Mouse (Mus musculus) embryonic facial prominence, embryonic 12.5 days (tissue): ENCODE data around the gene Grik4. TPM values are rescaled to one million over a fixed set of nuclear protein-coding genes. Genes with fewer than 3 reads are reported as not detected.

Experiments
- ATAC-seq: fragments of 200-750 bp; cut with Nextera tagmentation; 2 replicates; pipeline ENCODE4 v1.8.0; 2017; ENCODE audit not compliant: insufficient number of reproducible peaks, insufficient read depth, low FRiP score, low TSS enrichment
- H3K27ac ChIP-seq: fragments of 300-500 bp; sonication (generic); 2 replicates; pipeline ENCODE4 v1.5.1; 2016; ENCODE audit warnings: mild to moderate bottlenecking
- H3K27me3 ChIP-seq: fragments of 300-500 bp; sonication (generic); 2 replicates; pipeline ENCODE4 v1.6.1; 2016; ENCODE audit warnings: mild to moderate bottlenecking, moderate library complexity
- H3K36me3 ChIP-seq: fragments of 300-500 bp; sonication (generic); 2 replicates; pipeline ENCODE4 v1.6.1; 2016; ENCODE audit warnings: mild to moderate bottlenecking
- H3K4me1 ChIP-seq: fragments of 300-500 bp; sonication (generic); 2 replicates; pipeline ENCODE4 v1.6.1; 2016
- H3K4me2 ChIP-seq: fragments of 300-500 bp; sonication (generic); replicated peaks from 2 replicates; pipeline ENCODE4 v1.6.1; 2016; ENCODE audit warnings: mild to moderate bottlenecking, moderate library complexity
- H3K4me3 ChIP-seq: fragments of 300-500 bp; sonication (generic); 2 replicates; pipeline ENCODE4 v1.5.1; 2016; ENCODE audit warnings: mild to moderate bottlenecking
- H3K9ac ChIP-seq: fragments of 300-500 bp; sonication (generic); 2 replicates; pipeline ENCODE4 v1.6.1; 2016; ENCODE audit warnings: mild to moderate bottlenecking, moderate library complexity
- H3K9me3 ChIP-seq: fragments of 300-500 bp; sonication (generic); 2 replicates; pipeline ENCODE4 v1.6.1; 2016; ENCODE audit warnings: mild to moderate bottlenecking, moderate library complexity
- WGBS: fragments of 180-500 bp; shearing (Covaris S2); methylation state at CpG from one replicate; pipeline ENCODE4 v1.1.7; 2016; 5-methylcytosine and 5-hydroxymethylcytosine counted together
- polyA plus RNA-seq: library from polyadenylated mRNA; unstranded; fragments of >200 nt; fragmentation: Nextera tagmentation; extraction: Ambion mirVana; gene quantifications from 2 replicates; pipeline ENCODE4 v1.2.1, GENCODE M21; 2016

Grik4 gene
- polyA plus RNA-seq, 1 experiment from 2014 or later, result 3.8 TPM

DNA sequence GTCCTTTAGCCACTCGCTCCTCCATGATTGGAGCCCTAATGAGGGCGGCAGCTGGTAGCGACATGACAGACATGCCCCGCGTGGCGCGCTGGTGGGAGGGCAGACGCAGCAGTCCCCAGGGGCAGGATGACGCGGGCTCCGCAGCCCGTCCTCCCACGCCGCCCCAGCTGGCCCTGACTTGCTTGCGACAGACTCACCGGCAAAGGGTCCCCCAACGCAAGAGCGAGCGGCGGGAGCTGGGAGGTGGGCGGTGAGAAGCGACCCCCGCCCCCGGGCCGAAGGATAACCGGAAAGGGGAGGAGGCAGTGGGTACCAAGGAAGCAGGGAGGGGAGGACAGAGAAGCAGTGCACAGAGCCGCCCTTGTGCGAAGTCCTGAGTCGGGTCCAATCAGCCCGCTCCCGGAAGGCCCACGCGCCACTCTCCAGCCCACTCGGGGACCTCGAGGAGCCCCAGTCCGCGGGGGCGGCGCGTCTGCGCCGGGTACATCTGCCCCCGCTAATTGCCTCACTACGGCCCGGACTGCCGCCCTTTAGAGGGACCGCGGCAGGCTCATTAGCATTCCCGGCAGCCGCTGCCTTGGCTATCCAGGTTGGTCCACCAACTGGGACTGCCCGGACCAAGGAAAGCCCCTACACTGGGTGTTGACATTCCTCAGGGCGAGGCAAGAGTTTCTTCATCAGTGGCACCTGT, 46.8 kb downstream of the Grik4 start:
- Histone ChIP-seq H3K9ac (peak overlapping the region; percentile 48), H3K27me3 (peaks cover 33% of the 10 kb centered on the region), H3K27ac (no peak overlapping the region), H3K4me3 (peak overlapping the region; percentile 50), H3K36me3 (no peaks in the 10 kb centered on the region), H3K9me3 (no peaks in the 10 kb centered on the region), H3K4me2 (peak overlapping the region; percentile 99), H3K4me1 (peaks cover 28% of the 10 kb centered on the region)
- peak; percentile 68 for ATAC-seq
- WGBS, result under 1% methylated on average over 52 of the region's 52 CpGs

DNA sequence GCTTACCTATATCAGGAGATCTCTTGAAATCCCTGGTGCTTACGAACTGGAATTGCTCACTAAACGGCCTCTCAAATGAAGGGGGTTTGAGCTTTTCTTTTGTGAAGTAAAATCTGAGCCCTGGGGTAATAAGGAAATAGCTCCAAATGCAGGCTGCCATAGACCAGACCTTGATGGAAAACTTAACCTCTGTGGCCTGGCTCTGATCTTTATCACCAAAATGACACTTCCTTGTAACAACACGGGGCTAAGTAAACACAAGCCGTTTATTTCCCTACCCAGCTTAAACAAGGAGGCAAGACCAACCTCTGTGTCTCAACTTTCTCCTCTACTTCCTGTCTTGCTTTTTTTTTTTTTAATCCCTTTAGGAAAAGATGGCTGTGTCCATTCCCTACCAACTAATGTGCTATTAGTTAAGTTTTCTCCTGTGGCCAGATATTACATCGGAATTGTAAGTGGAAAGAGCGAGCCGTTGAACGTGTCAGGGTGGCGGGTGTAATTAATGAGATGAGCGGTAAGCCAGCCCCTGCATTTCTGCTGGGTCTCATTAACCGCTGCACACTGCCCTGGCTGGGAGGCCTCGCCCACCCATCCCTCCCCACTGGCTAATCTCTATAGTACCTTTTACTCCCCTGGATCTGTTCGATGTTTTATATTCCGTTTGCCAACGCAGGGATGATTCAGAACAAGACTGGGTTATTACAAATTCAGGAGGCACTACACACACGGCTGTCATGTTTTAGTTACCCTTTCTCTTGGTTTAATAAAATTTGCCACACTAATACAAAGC, 47.7 kb downstream of the Grik4 start:
- no peak overlapping the region for H3K9ac ChIP-seq
- no peak for ATAC-seq
- H3K9me3 ChIP-seq, result no peaks in the 10 kb centered on the region
- H3K4me1 ChIP-seq, result peaks cover 23% of the 10 kb centered on the region
- peaks cover 29% of the 10 kb centered on the region for H3K27me3 ChIP-seq
- no peaks in the 10 kb centered on the region for H3K36me3 ChIP-seq
- 4% methylated on average over 16 of the region's 16 CpGs for WGBS
- peak overlapping the region; percentile 99 for H3K4me2 ChIP-seq
- H3K4me3 ChIP-seq, result peak overlapping the region; percentile 50
- no peak overlapping the region for H3K27ac ChIP-seq

DNA sequence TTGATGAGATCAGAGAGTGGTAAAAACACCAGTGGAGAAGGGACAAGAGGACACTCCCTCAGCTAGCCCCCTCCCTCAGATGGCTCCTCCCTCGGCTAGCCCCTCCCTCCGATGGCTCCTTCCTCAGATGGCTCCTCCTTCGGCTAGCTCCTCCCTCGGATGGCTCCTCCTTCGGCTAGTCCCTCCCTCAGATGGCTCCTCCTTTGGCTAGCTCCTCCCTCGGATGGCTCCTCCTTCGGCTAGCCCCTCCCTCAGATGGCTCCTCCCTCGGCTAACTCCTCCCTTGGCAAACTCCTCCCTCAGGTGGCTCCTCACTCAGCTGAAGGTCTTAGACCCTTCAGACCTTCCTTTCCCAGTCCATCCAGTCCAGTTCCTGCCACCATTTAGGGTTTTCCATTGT, 51.5 kb downstream of the Grik4 start:
- no peaks in the 10 kb centered on the region for H3K9me3 ChIP-seq
- no peaks in the 10 kb centered on the region for H3K36me3 ChIP-seq
- peaks cover 12% of the 10 kb centered on the region for H3K27me3 ChIP-seq
- no peak overlapping the region for H3K9ac ChIP-seq
- WGBS, result 81% methylated on average over 8 of the region's 8 CpGs
- no peak overlapping the region for H3K4me2 ChIP-seq
- ATAC-seq, result no peak
- no peak overlapping the region for H3K4me3 ChIP-seq
- no peak overlapping the region for H3K27ac ChIP-seq
- H3K4me1 ChIP-seq, result peaks cover 20% of the 10 kb centered on the region

DNA sequence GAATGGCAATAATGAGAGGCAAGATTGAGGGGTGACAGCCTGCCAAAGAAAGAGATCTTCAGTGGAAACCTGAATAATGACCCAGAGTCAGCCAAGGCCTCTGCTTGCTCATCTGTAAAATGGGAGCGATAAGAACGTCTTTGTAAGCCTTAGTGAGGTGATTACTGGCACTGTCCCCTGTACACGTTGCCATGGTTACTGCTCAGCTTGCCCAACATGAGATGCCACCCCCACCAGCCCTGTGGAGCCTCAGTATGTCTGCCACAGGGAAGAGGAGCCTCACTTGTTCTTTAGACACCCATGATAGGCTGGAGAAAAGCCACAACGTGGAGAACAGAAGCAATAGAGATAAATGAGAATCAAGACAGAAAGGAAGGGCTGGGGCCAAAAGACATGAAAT, 56.4 kb downstream of the Grik4 start:
- peaks cover 20% of the 10 kb centered on the region; the same call in 1 of the 2 replicates for H3K4me1 ChIP-seq
- no peak overlapping the region for H3K27ac ChIP-seq
- H3K4me2 ChIP-seq, result no peak overlapping the region
- ATAC-seq, result no peak
- H3K4me3 ChIP-seq, result no peak overlapping the region
- H3K9me3 ChIP-seq, result no peaks in the 10 kb centered on the region
- no peak overlapping the region for H3K9ac ChIP-seq
- 0 out of 2 replicates have a peak, but pooled peaks cover 2% of the 10 kb centered on the region for H3K27me3 ChIP-seq
- WGBS, result 81% methylated on average over 4 of the region's 4 CpGs
- H3K36me3 ChIP-seq, result no peaks in the 10 kb centered on the region

DNA sequence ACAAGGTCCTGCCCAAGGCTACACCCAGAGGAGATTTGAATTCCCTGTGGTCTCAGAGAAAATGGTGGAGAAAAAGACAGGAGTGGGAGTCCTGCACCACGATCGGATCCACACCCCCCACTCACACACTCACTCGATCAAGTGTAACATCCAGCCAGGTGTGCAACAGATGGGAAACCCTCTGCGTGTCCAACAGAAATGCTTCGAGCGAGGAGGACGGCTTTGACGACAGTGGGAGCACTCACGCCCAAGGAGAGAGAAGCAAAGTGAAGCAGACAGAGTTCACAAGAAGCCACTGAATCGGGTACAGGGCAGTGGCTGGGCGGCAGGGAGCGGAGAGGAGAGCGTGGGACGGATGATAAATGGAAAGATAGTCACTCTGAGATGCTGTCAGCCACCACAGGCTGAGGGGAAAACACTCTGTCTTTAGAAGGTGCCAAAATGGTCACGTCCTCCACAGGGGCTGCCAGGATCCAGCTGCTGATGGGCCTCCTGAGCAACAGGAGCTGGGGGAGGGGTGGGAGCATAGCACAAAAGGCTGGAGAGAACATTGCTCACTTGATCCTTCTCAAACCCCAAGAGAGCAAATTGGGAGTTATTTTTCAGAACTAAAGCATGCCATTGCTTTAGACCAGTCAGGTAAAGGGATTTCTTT, 58.1 kb downstream of the Grik4 start:
- no peak for ATAC-seq
- Histone ChIP-seq H3K36me3 (no peaks in the 10 kb centered on the region), H3K9me3 (no peaks in the 10 kb centered on the region), H3K27ac (no peak overlapping the region), H3K4me1 (peaks cover 20% of the 10 kb centered on the region; the same call in 1 of the 2 replicates), H3K27me3 (no peaks in the 10 kb centered on the region), H3K9ac (no peak overlapping the region), H3K4me3 (no peak overlapping the region), H3K4me2 (no peak overlapping the region)
- 54% methylated on average over 15 of the region's 15 CpGs for WGBS

DNA sequence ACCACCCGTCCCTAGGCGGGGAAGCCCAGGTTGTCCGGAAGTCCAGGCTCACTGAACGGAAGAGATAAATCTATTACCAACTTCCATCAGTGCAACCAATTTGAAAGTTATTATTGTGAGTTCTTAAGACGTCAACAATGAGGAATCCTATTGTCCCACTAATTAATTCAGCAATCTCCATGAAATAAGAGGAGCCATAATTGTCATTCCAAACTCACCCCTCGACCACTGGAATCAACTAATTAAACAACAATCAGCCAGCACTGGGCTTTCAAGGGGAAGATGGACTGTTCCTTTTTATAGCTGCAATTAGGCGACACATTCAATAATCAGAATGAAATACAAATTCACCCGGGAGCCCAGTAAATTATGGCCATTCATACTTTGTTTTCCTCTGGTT, 58.7 kb downstream of the Grik4 start:
- H3K4me3 ChIP-seq, result no peak overlapping the region
- H3K4me1 ChIP-seq, result peaks cover 20% of the 10 kb centered on the region; the same call in 1 of the 2 replicates
- 69% methylated on average over 8 of the region's 8 CpGs for WGBS
- ATAC-seq, result no peak
- H3K27me3 ChIP-seq, result no peaks in the 10 kb centered on the region
- H3K4me2 ChIP-seq, result no peak overlapping the region
- H3K27ac ChIP-seq, result no peak overlapping the region
- H3K9ac ChIP-seq, result no peak overlapping the region
- H3K36me3 ChIP-seq, result no peaks in the 10 kb centered on the region
- H3K9me3 ChIP-seq, result no peaks in the 10 kb centered on the region

DNA sequence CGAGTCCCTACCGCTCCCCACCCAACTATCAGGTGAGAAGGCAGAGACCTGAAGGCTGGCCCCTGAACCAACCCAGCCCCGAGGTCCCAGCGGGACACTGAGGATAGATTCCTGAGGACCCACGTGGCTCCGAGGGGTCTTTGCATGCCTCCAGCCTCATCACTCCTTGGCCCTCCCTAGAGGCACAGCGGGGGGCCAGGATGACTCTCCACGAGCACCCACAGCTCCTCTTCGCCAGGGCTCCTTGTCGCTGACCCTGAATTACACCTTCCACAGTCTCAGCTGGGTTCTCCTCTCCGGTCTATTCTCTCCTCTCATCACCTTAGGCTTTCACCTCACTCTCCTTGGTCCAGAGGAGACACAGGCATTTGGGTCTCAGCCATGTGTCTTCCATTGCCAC, 59.2 kb downstream of the Grik4 start:
- Histone ChIP-seq H3K4me3 (no peak overlapping the region), H3K9ac (no peak overlapping the region), H3K27me3 (no peaks in the 10 kb centered on the region), H3K36me3 (no peaks in the 10 kb centered on the region), H3K4me1 (peaks cover 20% of the 10 kb centered on the region; the same call in 1 of the 2 replicates), H3K27ac (no peak overlapping the region), H3K4me2 (no peak overlapping the region), H3K9me3 (no peaks in the 10 kb centered on the region)
- ATAC-seq, result no peak
- WGBS, result 71% methylated on average over 11 of the region's 11 CpGs

DNA sequence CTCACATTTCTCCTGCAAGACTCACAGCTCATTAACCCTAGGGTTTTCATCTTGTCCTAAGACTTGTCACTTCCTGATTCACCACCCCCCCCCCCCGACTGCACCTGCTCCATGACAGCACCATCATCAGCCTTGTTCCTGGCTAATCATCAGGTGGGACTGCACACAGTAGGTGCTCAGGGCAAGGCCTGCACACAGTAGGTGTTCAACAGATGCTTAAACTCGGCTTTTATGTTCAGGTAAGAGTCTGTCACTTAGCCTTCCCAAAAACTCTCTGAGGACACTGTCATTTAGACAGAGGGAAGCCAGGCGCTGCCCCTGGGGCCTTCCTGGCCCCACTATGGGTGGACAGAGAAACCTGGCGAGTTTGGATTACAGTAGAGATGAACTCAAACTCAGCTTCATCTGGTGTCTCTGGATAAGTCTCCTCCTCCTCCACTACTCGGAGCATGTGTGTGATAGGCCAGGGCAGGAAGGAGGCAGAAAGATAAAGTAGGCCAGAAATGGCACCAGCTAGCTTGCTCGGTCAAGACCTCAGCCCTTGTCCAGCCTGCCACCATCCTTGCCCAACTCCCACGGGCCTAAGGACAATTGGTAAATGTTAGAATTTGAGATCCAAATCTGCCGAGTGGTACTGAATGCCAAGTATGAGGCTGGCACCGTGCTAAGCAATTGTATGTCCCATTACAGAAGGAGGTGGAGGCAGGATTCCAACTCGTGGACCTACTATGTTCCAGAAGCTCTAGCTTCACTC, 61.1 kb downstream of the Grik4 start:
- no peaks in the 10 kb centered on the region for H3K36me3 ChIP-seq
- H3K27me3 ChIP-seq, result no peaks in the 10 kb centered on the region
- no peak overlapping the region for H3K4me3 ChIP-seq
- no peak overlapping the region for H3K27ac ChIP-seq
- no peak overlapping the region for H3K4me2 ChIP-seq
- H3K9ac ChIP-seq, result no peak overlapping the region
- 83% methylated on average over 10 of the region's 10 CpGs for WGBS
- no peak for ATAC-seq
- no peaks in the 10 kb centered on the region for H3K9me3 ChIP-seq
- peaks cover 15% of the 10 kb centered on the region; the same call in 1 of the 2 replicates for H3K4me1 ChIP-seq

DNA sequence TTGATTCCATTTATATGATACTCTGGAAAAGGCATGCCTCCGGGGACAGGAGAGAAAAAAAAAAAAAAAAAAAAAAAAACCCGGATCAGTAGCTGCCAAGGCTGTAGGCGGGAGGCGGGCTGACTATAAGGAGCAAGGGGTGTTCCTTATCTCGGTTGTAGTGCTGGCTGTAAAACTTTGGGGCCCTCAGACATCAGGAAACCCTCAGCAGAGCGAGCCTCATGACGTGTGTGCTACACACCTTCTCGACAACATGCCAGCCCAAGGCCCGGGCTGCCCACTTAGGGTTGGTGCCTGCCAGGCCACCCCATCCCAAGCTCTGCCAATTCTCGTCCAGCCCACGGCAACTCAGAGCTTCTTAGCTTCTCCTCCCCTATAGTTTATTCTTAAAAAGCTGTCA, 62.0 kb downstream of the Grik4 start:
- Histone ChIP-seq H3K4me1 (peaks cover 15% of the 10 kb centered on the region; the same call in 1 of the 2 replicates), H3K27ac (no peak overlapping the region), H3K36me3 (no peaks in the 10 kb centered on the region), H3K9ac (no peak overlapping the region), H3K27me3 (no peaks in the 10 kb centered on the region), H3K4me2 (no peak overlapping the region), H3K4me3 (no peak overlapping the region), H3K9me3 (no peaks in the 10 kb centered on the region)
- ATAC-seq, result no peak
- 42% methylated on average over 11 of the region's 11 CpGs for WGBS

DNA sequence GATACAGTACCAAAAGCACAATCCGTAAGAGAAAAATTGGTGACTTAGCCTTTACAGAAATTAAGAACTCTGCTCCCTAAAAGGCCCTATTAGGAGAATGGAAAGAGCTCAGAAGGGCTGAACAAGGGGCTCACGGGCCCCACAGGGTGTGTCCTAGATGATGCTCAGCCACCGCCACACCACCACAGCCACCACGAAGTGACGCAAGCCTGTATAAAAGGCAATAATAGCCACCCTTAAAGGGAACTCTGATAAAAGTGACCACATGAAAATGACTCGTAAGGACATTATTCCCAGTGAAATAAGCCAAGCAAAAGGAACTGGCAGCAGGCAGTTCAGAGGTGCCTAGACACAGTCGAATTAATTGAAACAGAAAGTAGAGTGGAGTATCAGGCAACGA, 63.3 kb downstream of the Grik4 start:
- Histone ChIP-seq H3K36me3 (no peaks in the 10 kb centered on the region), H3K4me1 (peaks cover 8% of the 10 kb centered on the region; the same call in 1 of the 2 replicates), H3K9me3 (no peaks in the 10 kb centered on the region), H3K27ac (no peak overlapping the region), H3K4me3 (no peak overlapping the region), H3K9ac (no peak overlapping the region), H3K27me3 (no peaks in the 10 kb centered on the region), H3K4me2 (no peak overlapping the region)
- WGBS, result 73% methylated on average over 8 of the region's 8 CpGs
- no peak for ATAC-seq

DNA sequence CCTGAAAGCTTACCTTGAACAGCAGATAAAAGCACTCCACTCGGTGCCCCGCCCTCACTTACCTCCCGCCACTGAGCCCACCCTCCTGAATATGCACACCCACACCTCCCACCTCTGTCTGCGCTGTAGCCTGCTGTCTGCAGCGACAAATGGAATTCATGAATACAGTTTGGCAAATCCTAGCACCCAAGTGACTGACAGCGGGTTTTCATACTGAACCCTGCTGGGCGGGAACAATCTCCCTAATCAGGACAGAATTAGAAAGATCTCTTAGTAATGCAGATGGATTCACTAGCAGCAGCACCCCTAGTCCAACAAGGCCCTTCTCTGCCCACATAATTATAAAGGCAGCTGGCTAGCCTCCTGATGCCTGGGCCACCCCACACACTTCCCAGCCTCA, 65.9 kb downstream of the Grik4 start:
- Histone ChIP-seq H3K4me2 (no peak overlapping the region), H3K27ac (no peak overlapping the region), H3K4me3 (no peak overlapping the region), H3K27me3 (no peaks in the 10 kb centered on the region), H3K9me3 (no peaks in the 10 kb centered on the region), H3K9ac (no peak overlapping the region), H3K4me1 (no peaks in the 10 kb centered on the region), H3K36me3 (no peaks in the 10 kb centered on the region)
- 24% methylated on average over 7 of the region's 7 CpGs for WGBS
- ATAC-seq, result no peak
